Mouse (Mus musculus): ENCODE data around the gene Zfp108.

- TF ChIP-seq CTCF (IDR thresholded peaks at IDR 0.05; ENCODE audit: control insufficient read depth, insufficient read depth, insufficient read length) (no peak), CEBPB (IDR thresholded peaks at IDR 0.05; ENCODE audit: low read depth) (no peak), USF1 (IDR thresholded peaks at IDR 0.05; ENCODE audit: low read depth) (no peak), MYOD1 (IDR thresholded peaks at IDR 0.05; ENCODE audit: control insufficient read depth, insufficient read length, low read depth) (no peak), MYOG (IDR thresholded peaks at IDR 0.05; ENCODE audit: control insufficient read depth, extremely low read depth, insufficient read length) (no peak)
Measured at GRCm38 (mm10) chr7:24287670-24288069, 33.1 kb downstream of the Zfp108 start.
